Mouse (Mus musculus) splenic B cell, adult 2 months (primary cell): ENCODE results near the gene Dpep1.
A peak's percentile ranks its signal among the peaks of the same experiment; 100 is the strongest.
"Not testable (repeated sequence)": the region's sequence is repeated elsewhere in the genome, so short reads cannot be mapped to it uniquely, and the experiment has no call there.

ENCODE experiments used
- DNase-seq: peaks from one replicate; pipeline ENCODE4 v3.0.0-alpha.2; 2011; ENCODE audit warnings: low read depth, low spot score
- H3K27me3 ChIP-seq: 2 replicates; pipeline ENCODE4 v1.6.1; 2012; ENCODE audit warnings: mild to moderate bottlenecking, low read length, moderate library complexity, mixed read lengths; ENCODE audit not compliant: control insufficient read depth, poor library complexity, insufficient read depth, severe bottlenecking
- H3K36me3 ChIP-seq: 2 replicates; pipeline ENCODE4 v1.6.1; 2012; ENCODE audit warnings: mild to moderate bottlenecking, low read length, moderate library complexity, mixed read lengths; ENCODE audit not compliant: control insufficient read depth, poor library complexity, insufficient read depth, severe bottlenecking

The Dpep1 gene

GRCm38 (mm10) chr8:123190678-123191077 lies 4.6 kb downstream of the Dpep1 start:
- Histone ChIP-seq H3K27me3 (no peaks in the 10 kb centered on the region), H3K36me3 (no peaks in the 10 kb centered on the region)
- peak; percentile 32 for DNase-seq

GRCm38 (mm10) chr8:123191908-123192307 lies 5.9 kb downstream of the Dpep1 start:
- H3K36me3 ChIP-seq = no peaks in the 10 kb centered on the region
- DNase-seq = no peak
- H3K27me3 ChIP-seq = no peaks in the 10 kb centered on the region

GRCm38 (mm10) chr8:123193771-123194170 lies 7.7 kb downstream of the Dpep1 start:
- H3K27me3 ChIP-seq = no peaks in the 10 kb centered on the region
- DNase-seq = no peak
- H3K36me3 ChIP-seq = no peaks in the 10 kb centered on the region

GRCm38 (mm10) chr8:123197016-123197415 lies 11.0 kb downstream of the Dpep1 start:
- DNase-seq, H3K36me3 ChIP-seq, H3K27me3 ChIP-seq: not testable (repeated sequence)

- DNase-seq = no peak
- Histone ChIP-seq H3K27me3 (no peaks in the 10 kb centered on the region), H3K36me3 (no peaks in the 10 kb centered on the region; the same call in 1 of the 2 replicates)
These were observed 13.8 kb downstream of the Dpep1 start for GRCm38 (mm10) chr8:123199864-123200263.

- no peaks in the 10 kb centered on the region for H3K27me3 ChIP-seq
- DNase-seq = peak; percentile 78
- H3K36me3 ChIP-seq = no peaks in the 10 kb centered on the region; the same call in 1 of the 2 replicates
These were observed 16.2 kb downstream of the Dpep1 start for GRCm38 (mm10) chr8:123202288-123202687.

GRCm38 (mm10) chr8:123203571-123203970 lies 17.5 kb downstream of the Dpep1 start:
- H3K27me3 ChIP-seq = no peaks in the 10 kb centered on the region
- no peak for DNase-seq
- no peaks in the 10 kb centered on the region; the same call in none of the 2 replicates for H3K36me3 ChIP-seq

GRCm38 (mm10) chr8:123211876-123212275 lies 25.8 kb downstream of the Dpep1 start:
- no peaks in the 10 kb centered on the region; the same call in none of the 2 replicates for H3K36me3 ChIP-seq
- no peak for DNase-seq
- H3K27me3 ChIP-seq = no peaks in the 10 kb centered on the region

GRCm38 (mm10) chr8:123212321-123213117 lies 26.5 kb downstream of the Dpep1 start, which contains the start of the genes Chmp1a and Spata33:
Gene Chmp1a (minus strand): TSS chr8:123212763.
Gene Spata33 (plus strand): TSS chr8:123212832.
- H3K27me3 ChIP-seq = no peaks in the 10 kb centered on the region
- DNase-seq = peak; percentile 94
- no peaks in the 10 kb centered on the region; the same call in none of the 2 replicates for H3K36me3 ChIP-seq

GRCm38 (mm10) chr8:123213118-123213772 lies 27.2 kb downstream of the Dpep1 start:
- no peaks in the 10 kb centered on the region; the same call in 1 of the 2 replicates for H3K36me3 ChIP-seq
- no peak for DNase-seq

GRCm38 (mm10) chr8:123215430-123215829 lies 29.4 kb downstream of the Dpep1 start:
- no peaks in the 10 kb centered on the region for H3K36me3 ChIP-seq
- DNase-seq = no peak
- H3K27me3 ChIP-seq = no peaks in the 10 kb centered on the region

More at GRCm38 (mm10) chr8:123213118-123213772, 27.2 kb downstream of the Dpep1 start:
- no peaks in the 10 kb centered on the region for H3K27me3 ChIP-seq

- no peak for DNase-seq
- no peaks in the 10 kb centered on the region for H3K36me3 ChIP-seq
- no peaks in the 10 kb centered on the region for H3K27me3 ChIP-seq
These were observed 34.9 kb downstream of the Dpep1 start for GRCm38 (mm10) chr8:123220917-123221316.

- no peaks in the 10 kb centered on the region; the same call in 1 of the 2 replicates for H3K36me3 ChIP-seq
- DNase-seq = peak; percentile 92
These were observed 38.5 kb downstream of the Dpep1 start, which contains the start of gene Cdk10 for GRCm38 (mm10) chr8:123224278-123225266. Gene Cdk10 (plus strand): TSS chr8:123224842.

GRCm38 (mm10) chr8:123228416-123228815 lies 42.4 kb downstream of the Dpep1 start:
- DNase-seq = no peak
- H3K27me3 ChIP-seq = no peaks in the 10 kb centered on the region
- no peaks in the 10 kb centered on the region; the same call in 1 of the 2 replicates for H3K36me3 ChIP-seq

More at GRCm38 (mm10) chr8:123224278-123225266, 38.5 kb downstream of the Dpep1 start, which contains the start of gene Cdk10:
- no peaks in the 10 kb centered on the region for H3K27me3 ChIP-seq
